Mouse (Mus musculus) thymus, adult 2 months (tissue): ENCODE results near the gene Camk2n1.

ENCODE experiments used
- CTCF ChIP-seq: fragments of 200-500 bp; IDR thresholded peaks from 2 replicates; pipeline ENCODE4 v1.5.1; 2012; ENCODE audit warnings: mild to moderate bottlenecking, control low read depth, low read length, moderate library complexity, borderline replicate concordance; ENCODE audit not compliant: control insufficient read depth, poor library complexity, insufficient read depth; ENCODE audit errors: extremely low read depth
- POLR2A ChIP-seq: fragments of 200-500 bp; IDR thresholded peaks from 2 replicates; pipeline ENCODE4 v1.6.1; 2012; ENCODE audit warnings: mild to moderate bottlenecking, low read length, control low read depth, moderate library complexity; ENCODE audit not compliant: control insufficient read depth, poor library complexity, insufficient read depth; ENCODE audit errors: extremely low read depth

DNA sequence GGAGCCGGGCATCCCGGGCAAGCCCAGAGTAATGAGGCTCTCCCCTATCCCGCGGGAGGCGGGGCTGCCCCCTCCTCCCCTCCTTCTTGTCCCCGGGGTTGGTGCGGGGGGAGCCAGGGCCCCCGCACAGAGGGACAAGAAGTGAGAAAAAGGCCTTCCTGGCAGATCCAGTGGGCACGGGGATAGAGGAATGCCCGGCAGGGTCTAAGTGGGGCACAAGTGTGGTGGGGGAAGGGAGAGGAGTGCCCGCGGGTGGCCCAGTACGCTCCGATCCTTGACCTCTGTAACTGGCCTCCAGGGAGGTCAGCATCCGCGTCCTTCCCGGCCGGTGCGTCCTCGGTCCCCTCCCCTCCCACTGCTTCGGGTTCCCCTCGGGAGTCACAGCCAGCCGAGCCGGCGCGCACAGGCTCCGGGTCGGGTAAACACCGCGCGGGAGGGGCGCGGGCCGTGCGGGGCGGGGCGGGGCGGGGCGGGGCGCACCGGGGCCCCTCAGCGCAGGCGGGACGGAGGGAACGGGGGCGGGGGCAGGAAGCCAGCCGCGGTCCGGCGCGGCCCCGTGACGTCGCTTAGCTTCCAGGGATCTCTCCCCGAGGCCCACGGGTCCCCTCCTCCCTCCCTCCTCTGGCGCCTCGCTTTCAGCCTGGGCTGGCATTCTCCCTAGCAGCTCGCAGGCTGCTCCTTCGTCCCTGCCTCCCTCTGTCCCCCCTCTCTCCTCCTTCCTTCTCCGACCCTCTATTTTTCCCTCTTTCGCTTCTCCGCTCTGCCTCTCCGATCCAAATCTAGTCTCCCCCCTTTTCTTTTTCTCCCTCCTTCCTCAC lies at the start of gene Camk2n1:
- TF ChIP-seq CTCF (no peak), POLR2A (no peak)
